Mouse (Mus musculus): ENCODE measurements at regions not wholly inside any gene's neighbourhood (a gene's known extent, or its start where the extent isn't known, plus 50 kb on each side); places are given as distances from the start of the nearest gene placed in this dataset.

DNA sequence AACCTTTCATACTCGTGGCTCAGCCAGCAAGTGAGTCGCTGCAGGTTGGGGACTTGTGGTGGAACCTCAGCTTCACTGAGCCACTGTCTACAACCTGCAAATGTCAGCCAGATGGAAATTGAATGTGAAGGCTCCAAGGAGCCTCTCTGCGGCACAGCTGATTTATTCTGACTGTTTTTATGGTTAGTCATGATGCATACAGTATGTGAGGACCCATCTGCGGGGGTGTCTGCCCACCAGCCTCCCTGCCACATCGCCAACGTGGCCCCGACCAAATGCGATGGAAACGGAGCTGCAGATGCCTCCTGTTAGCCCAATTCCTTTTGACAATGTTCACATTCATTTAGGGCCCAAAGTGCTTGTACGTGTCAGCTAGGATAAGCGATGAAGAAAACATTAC, 251.2 kb downstream of the Tfap2b start:
- TF ChIP-seq CTCF (conservative IDR thresholded peaks at IDR 0.05; ENCODE audit: low read length) (no peak), POU5F1 (IDR thresholded peaks at IDR 0.05; ENCODE audit: borderline replicate concordance, low read length) (no peak)
